Mouse (Mus musculus) MEL (cell line): Measurements from ENCODE around the gene Cmss1.

Experiments
- BHLHE40 ChIP-seq: IDR thresholded peaks from 2 replicates; pipeline ENCODE4 v1.6.1; 2012; ENCODE audit warnings: low read depth, mild to moderate bottlenecking, inconsistent platforms, low read length, improper control_type of control experiment, borderline replicate concordance
- CTCF ChIP-seq, 3 experiments: IDR thresholded peaks in 2 of 3; conservative IDR thresholded peaks in 1 of 3; 2 replicates each; pipeline ENCODE4 v1.5.1; 2011 to 2012; ENCODE audit warnings: low read length in 3 of 3, low read depth in 2 of 3, mild to moderate bottlenecking in 2 of 3, improper control_type of control experiment in 1 of 3, inconsistent platforms in 1 of 3, mixed read lengths in 1 of 3, moderate library complexity in 1 of 3; ENCODE audit not compliant: control insufficient read depth in 1 of 3, insufficient read depth in 1 of 3, poor library complexity in 1 of 3, severe bottlenecking in 1 of 3
- E2F4 ChIP-seq: IDR thresholded peaks from 2 replicates; pipeline ENCODE4 v1.6.1; 2011; ENCODE audit warnings: low read depth, low read length, improper control_type of control experiment, borderline replicate concordance
- EP300 ChIP-seq, 2 experiments: IDR thresholded peaks; 2 replicates each; pipeline ENCODE4 v1.6.1; 2011; ENCODE audit warnings: improper control_type of control experiment in 2 of 2, low read length in 2 of 2, low read depth in 1 of 2, mild to moderate bottlenecking in 1 of 2
- GABPA ChIP-seq: IDR thresholded peaks from 2 replicates; pipeline ENCODE4 v1.6.1; 2012; ENCODE audit warnings: low read depth, mild to moderate bottlenecking, inconsistent platforms, low read length, improper control_type of control experiment, moderate library complexity
- KAT2A ChIP-seq: conservative IDR thresholded peaks from 2 replicates; pipeline ENCODE4 v1.6.1; 2012; ENCODE audit warnings: low read depth, low read length, improper control_type of control experiment, inconsistent platforms
- POLR2A ChIP-seq, 2 experiments: IDR thresholded peaks; 2 replicates each; pipeline ENCODE4 v1.6.1; 2011 to 2012; ENCODE audit warnings: low read length in 2 of 2, mild to moderate bottlenecking in 2 of 2, control low read depth in 1 of 2, improper control_type of control experiment in 1 of 2, low read depth in 1 of 2, moderate library complexity in 1 of 2; ENCODE audit not compliant: control insufficient read depth in 1 of 2, insufficient read depth in 1 of 2, poor library complexity in 1 of 2
- POLR2AphosphoS5 ChIP-seq: IDR thresholded peaks from 2 replicates; pipeline ENCODE4 v1.6.1; 2012; ENCODE audit warnings: low read depth, borderline replicate concordance, mild to moderate bottlenecking, inconsistent platforms, low read length, moderate library complexity, mixed read lengths
- TAL1 ChIP-seq: IDR thresholded peaks from 2 replicates; pipeline ENCODE4 v1.6.1; 2012; ENCODE audit warnings: mild to moderate bottlenecking, inconsistent platforms, low read length, moderate library complexity, mixed read lengths
- USF2 ChIP-seq, 2 experiments: IDR thresholded peaks; 2 replicates each; pipeline ENCODE4 v1.6.1; 2011 to 2012; ENCODE audit warnings: improper control_type of control experiment in 2 of 2, low read length in 2 of 2, borderline replicate concordance in 1 of 2, inconsistent platforms in 1 of 2, low read depth in 1 of 2, mild to moderate bottlenecking in 1 of 2; ENCODE audit not compliant: insufficient read depth in 1 of 2
- ZMIZ1 ChIP-seq: IDR thresholded peaks from 2 replicates; pipeline ENCODE4 v1.6.1; 2012; ENCODE audit warnings: low read depth, mild to moderate bottlenecking, inconsistent platforms, low read length, improper control_type of control experiment, moderate library complexity

- TF ChIP-seq CTCF (IDR thresholded peaks at IDR 0.05 in 2 of 3, conservative IDR thresholded peaks at IDR 0.05 in 1 of 3; ENCODE audit: control insufficient read depth in 1 of 3, insufficient read depth in 1 of 3, low read depth in 2 of 3, low read length in 3 of 3, poor library complexity in 1 of 3, severe bottlenecking in 1 of 3), result no peak
- TF ChIP-seq TAL1, result no peak
- TF ChIP-seq GABPA, result no peak
- TF ChIP-seq POLR2A (IDR thresholded peaks at IDR 0.05; ENCODE audit: control insufficient read depth in 1 of 2, insufficient read depth in 1 of 2, low read depth in 1 of 2, low read length in 2 of 2, poor library complexity in 1 of 2), result no peak
- TF ChIP-seq EP300 (IDR thresholded peaks at IDR 0.05; ENCODE audit: low read depth in 1 of 2, low read length in 2 of 2), result no peak
- no peak for TF ChIP-seq ZMIZ1
- TF ChIP-seq KAT2A, result no peak
- no peak for TF ChIP-seq E2F4
- TF ChIP-seq BHLHE40, result no peak
- TF ChIP-seq USF2 (IDR thresholded peaks at IDR 0.05; ENCODE audit: borderline replicate concordance in 1 of 2, insufficient read depth in 1 of 2, low read depth in 1 of 2, low read length in 2 of 2), result no peak
- TF ChIP-seq POLR2AphosphoS5, result no peak
Measured at GRCm38 (mm10) chr16:57502761-57503160, 103.9 kb downstream of the Cmss1 start.
